Mouse (Mus musculus) forebrain, embryonic 12.5 days (tissue): Measurements from ENCODE around the gene Ccnl2. TPM values are rescaled to one million over a fixed set of nuclear protein-coding genes. Genes with fewer than 3 reads are reported as not detected.
A peak's percentile ranks its signal among the peaks of the same experiment; 100 is the strongest.

ENCODE experiments used
- ATAC-seq: fragments of 200-750 bp; cut with Nextera tagmentation; 2 replicates; pipeline ENCODE4 v1.8.0; 2017; ENCODE audit warnings: moderate TSS enrichment; ENCODE audit not compliant: low FRiP score
- H3K27ac ChIP-seq: fragments of 300-500 bp; sonication (generic); 2 replicates; pipeline ENCODE4 v1.5.1; 2016; ENCODE audit warnings: mild to moderate bottlenecking
- H3K27me3 ChIP-seq: fragments of 300-500 bp; sonication (generic); 2 replicates; pipeline ENCODE4 v1.6.1; 2016; ENCODE audit warnings: mild to moderate bottlenecking
- H3K36me3 ChIP-seq: fragments of 300-500 bp; sonication (generic); replicated peaks from 2 replicates; pipeline ENCODE4 v1.6.1; 2016; ENCODE audit warnings: mild to moderate bottlenecking
- H3K4me1 ChIP-seq: fragments of 300-500 bp; sonication (generic); 2 replicates; pipeline ENCODE4 v1.6.1; 2016
- H3K4me2 ChIP-seq: fragments of 300-500 bp; sonication (generic); 2 replicates; pipeline ENCODE4 v1.6.1; 2016; ENCODE audit warnings: mild to moderate bottlenecking, moderate library complexity
- H3K4me3 ChIP-seq: fragments of 300-500 bp; sonication (generic); replicated peaks from 2 replicates; pipeline ENCODE4 v1.5.1; 2016; ENCODE audit warnings: mild to moderate bottlenecking
- H3K9ac ChIP-seq: fragments of 300-500 bp; sonication (generic); 2 replicates; pipeline ENCODE4 v1.6.1; 2016; ENCODE audit warnings: mild to moderate bottlenecking
- H3K9me3 ChIP-seq: fragments of 300-500 bp; sonication (generic); 2 replicates; pipeline ENCODE4 v1.6.1; 2016
- WGBS: fragments of 180-500 bp; shearing (Covaris S2); methylation state at CpG from one replicate; pipeline ENCODE4 v1.1.7; 2016; 5-methylcytosine and 5-hydroxymethylcytosine counted together
- polyA plus RNA-seq: library from polyadenylated mRNA; unstranded; fragments of >200 nt; fragmentation: Nextera tagmentation; extraction: Ambion mirVana; gene quantifications from 2 replicates; pipeline ENCODE4 v1.2.1, GENCODE M21; 2016

Gene Ccnl2
- polyA plus RNA-seq, 1 experiment from 2014 or later, result 202 TPM

DNA sequence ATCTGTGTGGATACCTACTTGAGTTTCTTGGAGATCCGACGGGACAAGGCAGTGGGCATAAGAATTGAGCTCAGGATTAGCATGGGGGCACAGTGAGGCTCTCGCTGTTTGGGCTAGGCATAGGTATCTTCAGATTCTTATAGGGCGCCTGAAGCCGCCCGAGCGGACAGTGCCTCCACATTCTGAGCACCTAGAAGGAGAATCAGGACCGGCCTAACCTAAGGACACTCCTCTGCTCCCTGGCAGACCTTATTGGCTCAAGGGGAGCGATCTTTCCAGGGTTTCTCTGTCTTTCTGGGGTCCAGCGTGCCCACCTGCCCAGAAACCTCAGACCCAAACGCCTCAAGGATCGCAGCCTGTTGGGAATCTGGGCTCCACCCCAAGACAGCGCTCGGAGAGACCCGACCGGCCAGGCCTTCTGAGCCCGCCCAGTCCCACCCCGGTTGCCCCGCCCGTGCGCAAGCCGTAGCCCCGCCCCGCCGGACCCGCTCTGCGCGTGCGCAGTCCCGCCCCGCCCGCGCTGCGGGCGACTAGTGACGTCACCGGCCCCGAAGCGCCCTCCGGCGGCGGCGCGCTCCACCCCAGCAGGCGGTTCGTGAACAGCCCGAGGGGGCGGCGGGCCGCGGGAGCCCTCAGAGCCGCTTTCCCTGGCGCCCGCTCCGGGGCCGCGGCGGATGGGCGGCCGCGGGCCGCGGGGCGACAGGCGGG is 34.7 kb downstream of the Ccnl2 start, which contains the start of gene Dvl1:
TSS of gene Dvl1 (plus strand) at position 532 of the 708 bp plus-strand sequence.
- Histone ChIP-seq H3K4me2 (peak within 1 kb of the TSS; percentile 77), H3K4me3 (peak within 1 kb of the TSS; percentile 84), H3K4me1 (peaks cover 33% of the 10 kb centered on the region), H3K9ac (peak within 1 kb of the TSS; percentile 90), H3K27ac (peak within 1 kb of the TSS; percentile 76), H3K27me3 (peaks cover 6% of the 10 kb centered on the region; the same call in 1 of the 2 replicates), H3K9me3 (no peaks in the 10 kb centered on the region), H3K36me3 (0 out of 2 replicates have a peak, but pooled peaks cover 2% of the 10 kb centered on the region)
- WGBS, result 2% methylated on average over 60 of the region's 65 CpGs
- peak; percentile 94 for ATAC-seq

GRCm38 (mm10) chr4:155847591-155848352 is 35.5 kb downstream of the Ccnl2 start:
- 0 out of 2 replicates have a peak, but pooled peaks cover under 1% of the 10 kb centered on the region for H3K36me3 ChIP-seq
- peak; percentile 13 for ATAC-seq

DNA sequence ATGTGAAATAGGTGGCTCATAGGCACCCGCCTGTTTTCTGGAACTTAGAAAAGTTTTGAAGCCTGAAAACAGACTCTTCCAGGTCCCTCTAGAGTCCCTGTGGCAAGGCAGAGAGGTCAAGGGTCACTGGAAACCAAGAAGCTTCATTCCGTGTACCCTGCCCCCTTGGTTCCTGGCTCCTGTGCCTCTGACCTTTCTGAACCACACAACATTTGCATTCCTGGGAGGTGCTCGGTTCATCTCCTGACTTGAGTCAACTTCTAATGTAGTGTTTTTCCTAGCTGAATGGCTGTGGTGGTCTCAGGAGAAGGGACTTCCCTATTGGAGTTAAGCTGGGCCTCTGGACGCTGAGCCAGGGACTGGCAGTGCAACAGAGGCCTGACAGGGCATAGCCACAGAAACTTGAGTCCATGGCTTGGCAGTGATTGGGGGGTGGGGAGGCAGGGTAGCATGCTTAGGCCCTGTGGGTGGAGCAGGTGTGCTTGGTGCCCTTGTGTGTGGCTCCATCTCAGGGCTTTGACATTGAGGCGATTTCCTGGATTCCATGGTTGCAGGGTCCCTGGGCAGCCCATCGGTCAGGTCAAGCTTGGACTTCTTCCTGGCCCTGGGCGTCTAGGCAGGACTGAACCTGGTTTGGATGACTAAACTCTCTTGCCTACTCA is 36.3 kb downstream of the Ccnl2 start:
- H3K4me2 ChIP-seq, result peak overlapping the region; percentile 77
- H3K27me3 ChIP-seq, result no peaks in the 10 kb centered on the region
- H3K27ac ChIP-seq, result no peak overlapping the region
- no peaks in the 10 kb centered on the region for H3K9me3 ChIP-seq
- peaks cover 33% of the 10 kb centered on the region for H3K4me1 ChIP-seq
- 0 out of 2 replicates have a peak, but pooled peaks cover 7% of the 10 kb centered on the region for H3K36me3 ChIP-seq
- no peak for ATAC-seq
- H3K4me3 ChIP-seq, result peak overlapping the region; percentile 84
- H3K9ac ChIP-seq, result peak overlapping the region; percentile 90
- 62% methylated on average over 7 of the region's 7 CpGs for WGBS

More at GRCm38 (mm10) chr4:155847591-155848352, 35.5 kb downstream of the Ccnl2 start:
- peak overlapping the region; percentile 77 for H3K4me2 ChIP-seq
- peak overlapping the region; percentile 90 for H3K9ac ChIP-seq
- H3K27ac ChIP-seq, result peak overlapping the region; percentile 68; the same call in 1 of the 2 replicates
- WGBS, result 2% methylated on average over 62 of the region's 69 CpGs
- 0 out of 2 replicates have a peak, but pooled peaks cover 2% of the 10 kb centered on the region for H3K27me3 ChIP-seq
- no peaks in the 10 kb centered on the region for H3K9me3 ChIP-seq
- peak overlapping the region; percentile 84 for H3K4me3 ChIP-seq
- H3K4me1 ChIP-seq, result peaks cover 33% of the 10 kb centered on the region

- peaks cover 15% of the 10 kb centered on the region for H3K36me3 ChIP-seq
- 91% methylated on average over 2 of the region's 2 CpGs for WGBS
- no peak overlapping the region for H3K27ac ChIP-seq
- H3K9ac ChIP-seq, result 0 out of 2 replicates have a peak overlapping the region, but pooled peaks have one; percentile 90
- no peaks in the 10 kb centered on the region for H3K27me3 ChIP-seq
- H3K4me3 ChIP-seq, result no peak overlapping the region
- H3K4me2 ChIP-seq, result peak overlapping the region; percentile 77
- H3K4me1 ChIP-seq, result peaks cover 33% of the 10 kb centered on the region
- H3K9me3 ChIP-seq, result no peaks in the 10 kb centered on the region
- ATAC-seq, result no peak
Measured at GRCm38 (mm10) chr4:155849391-155849790, 37.1 kb downstream of the Ccnl2 start.

- no peaks in the 10 kb centered on the region for H3K9me3 ChIP-seq
- H3K27ac ChIP-seq, result no peak overlapping the region
- H3K4me1 ChIP-seq, result peaks cover 33% of the 10 kb centered on the region
- 0 out of 2 replicates have a peak overlapping the region, but pooled peaks have one; percentile 77 for H3K4me2 ChIP-seq
- H3K27me3 ChIP-seq, result no peaks in the 10 kb centered on the region
- no peak overlapping the region for H3K4me3 ChIP-seq
- 92% methylated on average over 3 of the region's 3 CpGs for WGBS
- H3K9ac ChIP-seq, result 0 out of 2 replicates have a peak overlapping the region, but pooled peaks have one; percentile 90
- H3K36me3 ChIP-seq, result peaks cover 20% of the 10 kb centered on the region
- ATAC-seq, result no peak
Measured at GRCm38 (mm10) chr4:155849792-155850451, 37.6 kb downstream of the Ccnl2 start.

DNA sequence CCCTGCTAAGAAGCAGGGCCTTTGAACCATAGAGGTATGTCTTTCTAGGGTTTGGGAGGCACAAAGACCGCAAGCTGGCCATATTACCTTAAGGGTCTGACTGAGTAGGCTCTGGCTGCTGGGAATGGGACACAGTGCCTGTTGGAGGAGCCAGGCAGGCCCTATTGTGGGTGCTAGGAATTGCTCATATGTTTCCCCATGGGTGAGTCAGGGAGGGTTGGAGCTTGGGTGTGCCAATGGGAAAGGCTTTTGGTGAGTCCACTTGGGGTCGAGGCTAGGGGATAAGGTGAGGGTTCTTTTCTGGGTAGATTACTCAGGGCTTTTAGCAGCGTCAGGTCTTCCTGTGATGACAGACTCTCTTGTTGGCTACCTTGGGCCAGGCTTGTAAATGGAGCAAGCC is 39.1 kb downstream of the Ccnl2 start:
- Histone ChIP-seq H3K27me3 (no peaks in the 10 kb centered on the region), H3K9ac (no peak overlapping the region; the same call in 1 of the 2 replicates), H3K9me3 (no peaks in the 10 kb centered on the region), H3K4me1 (peaks cover 32% of the 10 kb centered on the region), H3K36me3 (peaks cover 35% of the 10 kb centered on the region), H3K4me2 (no peak overlapping the region), H3K27ac (no peak overlapping the region), H3K4me3 (no peak overlapping the region)
- WGBS, result 91% methylated on average over 3 of the region's 3 CpGs
- ATAC-seq, result no peak

DNA sequence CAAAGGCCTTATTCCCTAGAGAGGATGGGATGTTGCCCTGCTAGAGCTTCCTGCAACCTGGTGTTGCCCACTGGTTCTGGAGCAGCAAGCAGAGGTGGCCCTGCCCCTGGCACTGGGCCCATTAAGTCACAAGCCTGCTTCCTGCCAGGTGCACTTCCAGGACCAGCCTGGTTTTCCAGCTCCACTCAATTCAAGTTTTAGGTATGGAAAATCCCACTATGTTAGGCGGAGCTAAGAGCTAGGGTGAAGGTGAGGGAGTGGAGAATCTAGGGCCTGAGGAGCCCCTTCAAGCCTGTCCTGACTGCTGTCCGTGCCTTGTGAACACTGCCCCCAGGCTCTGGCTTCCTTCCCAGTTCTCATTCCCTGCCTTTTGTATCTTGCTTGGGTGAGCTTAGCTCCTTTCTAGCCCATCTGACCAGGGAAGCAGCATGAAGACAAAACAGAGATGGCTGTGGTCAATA is 39.7 kb downstream of the Ccnl2 start:
- Histone ChIP-seq H3K4me1 (peaks cover 26% of the 10 kb centered on the region), H3K9ac (peak overlapping the region; percentile 17; the same call in 1 of the 2 replicates), H3K9me3 (no peaks in the 10 kb centered on the region), H3K27me3 (no peaks in the 10 kb centered on the region), H3K36me3 (peaks cover 41% of the 10 kb centered on the region), H3K27ac (peak overlapping the region; percentile 25; the same call in 1 of the 2 replicates), H3K4me2 (no peak overlapping the region), H3K4me3 (no peak overlapping the region)
- WGBS, result 89% methylated on average over 2 of the region's 2 CpGs
- no peak for ATAC-seq

DNA sequence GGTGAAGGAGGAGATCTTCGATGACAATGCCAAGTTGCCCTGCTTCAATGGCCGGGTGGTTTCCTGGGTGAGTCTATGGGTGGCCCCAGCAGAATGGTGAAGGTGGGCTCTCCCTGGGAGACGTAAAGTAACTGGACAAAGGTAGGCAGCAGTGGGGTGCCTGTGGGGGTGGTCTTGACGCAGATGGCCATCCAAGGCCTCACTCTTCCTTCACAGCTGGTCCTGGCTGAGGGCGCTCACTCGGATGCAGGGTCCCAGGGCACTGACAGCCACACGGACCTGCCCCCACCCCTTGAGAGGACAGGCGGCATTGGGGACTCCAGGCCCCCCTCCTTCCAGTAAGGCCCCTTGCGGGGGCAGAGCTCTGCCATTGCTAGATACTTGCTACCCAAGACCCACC is 41.1 kb downstream of the Ccnl2 start:
- Histone ChIP-seq H3K27me3 (no peaks in the 10 kb centered on the region), H3K9ac (no peak overlapping the region), H3K9me3 (no peaks in the 10 kb centered on the region), H3K36me3 (peaks cover 55% of the 10 kb centered on the region), H3K4me2 (no peak overlapping the region), H3K4me3 (no peak overlapping the region), H3K4me1 (peaks cover 21% of the 10 kb centered on the region), H3K27ac (no peak overlapping the region)
- ATAC-seq, result no peak
- WGBS, result 90% methylated on average over 9 of the region's 9 CpGs

- ATAC-seq, result no peak
- H3K36me3 ChIP-seq, result peaks cover 71% of the 10 kb centered on the region
Measured at GRCm38 (mm10) chr4:155854991-155855390, 42.7 kb downstream of the Ccnl2 start.

GRCm38 (mm10) chr4:155856071-155856470 is 43.8 kb downstream of the Ccnl2 start:
- Histone ChIP-seq H3K36me3 (peaks cover 82% of the 10 kb centered on the region), H3K4me3 (no peak overlapping the region), H3K9ac (no peak overlapping the region), H3K9me3 (no peaks in the 10 kb centered on the region), H3K27ac (no peak overlapping the region), H3K27me3 (no peaks in the 10 kb centered on the region), H3K4me1 (no peaks in the 10 kb centered on the region), H3K4me2 (no peak overlapping the region)
- WGBS, result 90% methylated on average over 12 of the region's 12 CpGs
- no peak for ATAC-seq

More at GRCm38 (mm10) chr4:155854991-155855390, 42.7 kb downstream of the Ccnl2 start:
- Histone ChIP-seq H3K27ac (no peak overlapping the region), H3K4me2 (no peak overlapping the region), H3K4me1 (peaks cover 5% of the 10 kb centered on the region), H3K9me3 (no peaks in the 10 kb centered on the region), H3K4me3 (no peak overlapping the region), H3K9ac (no peak overlapping the region), H3K27me3 (no peaks in the 10 kb centered on the region)
- WGBS, result 93% methylated on average over 12 of the region's 12 CpGs

- Histone ChIP-seq H3K4me3 (no peak overlapping the region), H3K36me3 (peaks cover 88% of the 10 kb centered on the region), H3K27me3 (no peaks in the 10 kb centered on the region), H3K27ac (no peak overlapping the region), H3K9ac (no peak overlapping the region), H3K4me1 (no peaks in the 10 kb centered on the region), H3K4me2 (no peak overlapping the region), H3K9me3 (no peaks in the 10 kb centered on the region)
- WGBS, result 83% methylated on average over 3 of the region's 3 CpGs
- no peak for ATAC-seq
Measured at GRCm38 (mm10) chr4:155856881-155857280, 44.6 kb downstream of the Ccnl2 start.
